ENCODE assay signal across 18 mouse cellular contexts in genomic region chr3:121250048-121250447, GRCm38 (mm10). TPM values are rescaled to one million over a fixed set of nuclear protein-coding genes. Genes with fewer than 3 reads are reported as not detected.
A peak's percentile ranks its signal among the peaks of the same experiment; 100 is the strongest.
DNase-seq lines count a peak whose midpoint lies in the region; ATAC-seq lines count a peak whose summit lies in the region.
"Had no signal": no experiment of that assay in that cellular context is flagged by ENCODE, and none has a peak within 500 bp of the region (broad histone marks: within the 10 kb centered on the region; RNA-seq: fewer than 3 reads in every experiment).

No protein-coding gene starts in this region.

- peak; percentile 62 for DNase-seq in cerebellum, adult 9-11 months
- DNase-seq in cerebellum, postnatal 4 days (ENCODE audit: low spot score in 2 of 2), result no peak
- no peak for DNase-seq in lung, postnatal 36 days
- peak; percentile 19 for DNase-seq in lung, postnatal 14 days
- DNase-seq: adrenal gland, postnatal 14 days; B cell, adult 2 months; thymus, postnatal 36 days had no signal

- H3K27ac ChIP-seq in intestine, embryonic 16.5 days (ENCODE audit: low read length), result peak overlapping the region; percentile 28; the same call in 1 of the 2 replicates
- no peak overlapping the region for H3K27ac ChIP-seq in intestine, embryonic 15.5 days
- no peak overlapping the region for H3K27ac ChIP-seq in lung, embryonic 16.5 days (ENCODE audit: low read length)
- H3K27ac ChIP-seq: embryonic facial prominence, embryonic 13.5 days; forebrain, embryonic 13.5 days; hindbrain, embryonic 14.5 days; limb, embryonic 12.5 days; stomach, embryonic 15.5 days had no signal

- no peaks in the 10 kb centered on the region for H3K9me3 ChIP-seq in intestine, embryonic 16.5 days (ENCODE audit: control insufficient read depth, low read length)
- H3K9me3 ChIP-seq in intestine, embryonic 15.5 days, result no peaks in the 10 kb centered on the region
- no peaks in the 10 kb centered on the region for H3K9me3 ChIP-seq in lung, embryonic 16.5 days (ENCODE audit: control insufficient read depth, low read length)
- H3K9me3 ChIP-seq: embryonic facial prominence, embryonic 13.5 days; forebrain, embryonic 13.5 days; G1E; limb, embryonic 12.5 days; stomach, embryonic 15.5 days had no signal

- H3K27me3 ChIP-seq in intestine, embryonic 16.5 days (replicated peaks; ENCODE audit: control insufficient read depth, insufficient read depth, low read length), result no peaks in the 10 kb centered on the region
- H3K27me3 ChIP-seq in intestine, embryonic 15.5 days (replicated peaks), result no peaks in the 10 kb centered on the region
- no peaks in the 10 kb centered on the region for H3K27me3 ChIP-seq in lung, embryonic 16.5 days (ENCODE audit: control insufficient read depth, insufficient read depth, low read depth, low read length)
- H3K27me3 ChIP-seq: embryonic facial prominence, embryonic 13.5 days; forebrain, embryonic 13.5 days; limb, embryonic 12.5 days; stomach, embryonic 15.5 days had no signal

- WGBS in intestine, embryonic 16.5 days, result 78% methylated on average over 9 of the region's 9 CpGs
- 75% methylated on average over 9 of the region's 9 CpGs for WGBS in intestine, embryonic 15.5 days
- WGBS in lung, embryonic 16.5 days, result 54% methylated on average over 9 of the region's 9 CpGs

- no peak overlapping the region for H3K9ac ChIP-seq in intestine, embryonic 16.5 days (ENCODE audit: low read depth, low read length)
- no peak overlapping the region for H3K9ac ChIP-seq in intestine, embryonic 15.5 days
- H3K9ac ChIP-seq in lung, embryonic 16.5 days (ENCODE audit: low read length), result no peak overlapping the region
- H3K9ac ChIP-seq: embryonic facial prominence, embryonic 13.5 days; forebrain, embryonic 13.5 days; hindbrain, embryonic 14.5 days; limb, embryonic 12.5 days; stomach, embryonic 15.5 days had no signal

- H3K4me3 ChIP-seq in intestine, embryonic 16.5 days (ENCODE audit: low read length), result no peak overlapping the region
- H3K4me3 ChIP-seq in intestine, embryonic 15.5 days (replicated peaks), result no peak overlapping the region
- no peak overlapping the region for H3K4me3 ChIP-seq in lung, embryonic 16.5 days (ENCODE audit: low read length)
- H3K4me3 ChIP-seq: embryonic facial prominence, embryonic 13.5 days; forebrain, embryonic 13.5 days; limb, embryonic 12.5 days; myocyte; stomach, embryonic 15.5 days had no signal

- H3K36me3 ChIP-seq in intestine, embryonic 16.5 days (ENCODE audit: control insufficient read depth, insufficient read depth, low read length), result no peaks in the 10 kb centered on the region
- H3K36me3 ChIP-seq in intestine, embryonic 15.5 days, result no peaks in the 10 kb centered on the region
- no peaks in the 10 kb centered on the region for H3K36me3 ChIP-seq in lung, embryonic 16.5 days (ENCODE audit: control insufficient read depth, insufficient read depth, low read length)
- H3K36me3 ChIP-seq: embryonic facial prominence, embryonic 13.5 days; limb, embryonic 12.5 days; stomach, embryonic 15.5 days had no signal

- peaks cover 6% of the 10 kb centered on the region; the same call in 1 of the 2 replicates for H3K4me1 ChIP-seq in intestine, embryonic 16.5 days (ENCODE audit: control insufficient read depth, insufficient read depth, low read length)
- H3K4me1 ChIP-seq in intestine, embryonic 15.5 days (replicated peaks), result 0 out of 2 replicates have a peak, but pooled peaks cover 4% of the 10 kb centered on the region
- H3K4me1 ChIP-seq in lung, embryonic 16.5 days (replicated peaks; ENCODE audit: control insufficient read depth, insufficient read depth, low read length), result peaks cover 8% of the 10 kb centered on the region; the same call in 1 of the 2 replicates
- H3K4me1 ChIP-seq: limb, embryonic 12.5 days had no signal

- no peak overlapping the region for H3K4me2 ChIP-seq in intestine, embryonic 16.5 days (ENCODE audit: low read depth, low read length)
- no peak overlapping the region for H3K4me2 ChIP-seq in intestine, embryonic 15.5 days (replicated peaks)
- no peak overlapping the region for H3K4me2 ChIP-seq in lung, embryonic 16.5 days (ENCODE audit: low read depth, low read length)
- H3K4me2 ChIP-seq: embryonic facial prominence, embryonic 13.5 days; forebrain, embryonic 13.5 days; hindbrain, embryonic 14.5 days; limb, embryonic 12.5 days; stomach, embryonic 15.5 days had no signal

- 0 out of 2 replicates have a peak, but pooled peaks have one; percentile 18 for ATAC-seq in intestine, embryonic 16.5 days
- ATAC-seq in intestine, embryonic 15.5 days, result no peak
- ATAC-seq in lung, embryonic 16.5 days (ENCODE audit: low read depth), result peak; percentile 83
- no peak for ATAC-seq in megakaryocyte, adult 5-6 weeks (ENCODE audit: poor library complexity, severe bottlenecking)
- ATAC-seq: forebrain, embryonic 13.5 days had no signal

RNA-seq across cellular contexts. Expression of gene Tmem56, which starts 32.9 kb away (rescaled TPM):
- polyA plus RNA-seq in intestine, embryonic 16.5 days (2015; fragmentation: Nextera tagmentation; extraction: Ambion mirVana), result 1.3 TPM in 2 replicates
- 1.2 and 1.6 TPM in 2 replicates for polyA plus RNA-seq in intestine, embryonic 15.5 days (2015; fragmentation: Nextera tagmentation; extraction: Ambion mirVana)
- 0.48 and 0.67 TPM in 2 replicates for polyA plus RNA-seq in lung, embryonic 16.5 days (2015; fragmentation: Nextera tagmentation; extraction: Ambion mirVana)
- total RNA-seq in megakaryocyte, adult 5-6 weeks (2015), result 2.0 and 3.0 TPM in 2 replicates
- 0.70 and 1.7 TPM in 2 replicates for total RNA-seq in megakaryocyte, adult 5-6 weeks (2017)

RNA-seq across cellular contexts. Expression of gene Alg14, which starts 41.5 kb away (rescaled TPM):
- polyA plus RNA-seq in intestine, embryonic 16.5 days (2015; fragmentation: Nextera tagmentation; extraction: Ambion mirVana), result 39.5 and 41.3 TPM in 2 replicates
- polyA plus RNA-seq in intestine, embryonic 15.5 days (2015; fragmentation: Nextera tagmentation; extraction: Ambion mirVana), result 41.5 and 48.4 TPM in 2 replicates
- polyA plus RNA-seq in lung, embryonic 16.5 days (2015; fragmentation: Nextera tagmentation; extraction: Ambion mirVana), result 46.6 and 48.1 TPM in 2 replicates
- total RNA-seq in megakaryocyte, adult 5-6 weeks (2015), result 21.9 and 26.9 TPM in 2 replicates
- total RNA-seq in megakaryocyte, adult 5-6 weeks (2017), result 7.8 and 18.7 TPM in 2 replicates

Comparison
In these comparisons a context has a peak if more than half of its experiments do, and no peak if none do; other contexts are left out.
1. DNase-seq: peak in cerebellum, adult 9-11 months (single experiment) and lung, postnatal 14 days (single experiment); none in cerebellum, postnatal 4 days (0 of 2) and lung, postnatal 36 days (single experiment).
2. ATAC-seq: peak in intestine, embryonic 16.5 days (single experiment) and lung, embryonic 16.5 days (single experiment); none in intestine, embryonic 15.5 days (single experiment) and megakaryocyte, adult 5-6 weeks (single experiment).